Mouse (Mus musculus) megakaryocyte, embryonic 14.5 days (primary cell): ENCODE measurements around the gene Nolc1.

ENCODE experiments used
- FLI1 ChIP-seq: IDR thresholded peaks from 2 replicates; pipeline ENCODE4 v1.6.1; 2012; ENCODE audit warnings: low read length, inconsistent platforms, mixed read lengths
- GATA1 ChIP-seq: IDR thresholded peaks from 3 replicates; pipeline ENCODE4 v1.6.1; 2012; ENCODE audit warnings: mixed read lengths, low read length, inconsistent platforms, borderline replicate concordance

DNA sequence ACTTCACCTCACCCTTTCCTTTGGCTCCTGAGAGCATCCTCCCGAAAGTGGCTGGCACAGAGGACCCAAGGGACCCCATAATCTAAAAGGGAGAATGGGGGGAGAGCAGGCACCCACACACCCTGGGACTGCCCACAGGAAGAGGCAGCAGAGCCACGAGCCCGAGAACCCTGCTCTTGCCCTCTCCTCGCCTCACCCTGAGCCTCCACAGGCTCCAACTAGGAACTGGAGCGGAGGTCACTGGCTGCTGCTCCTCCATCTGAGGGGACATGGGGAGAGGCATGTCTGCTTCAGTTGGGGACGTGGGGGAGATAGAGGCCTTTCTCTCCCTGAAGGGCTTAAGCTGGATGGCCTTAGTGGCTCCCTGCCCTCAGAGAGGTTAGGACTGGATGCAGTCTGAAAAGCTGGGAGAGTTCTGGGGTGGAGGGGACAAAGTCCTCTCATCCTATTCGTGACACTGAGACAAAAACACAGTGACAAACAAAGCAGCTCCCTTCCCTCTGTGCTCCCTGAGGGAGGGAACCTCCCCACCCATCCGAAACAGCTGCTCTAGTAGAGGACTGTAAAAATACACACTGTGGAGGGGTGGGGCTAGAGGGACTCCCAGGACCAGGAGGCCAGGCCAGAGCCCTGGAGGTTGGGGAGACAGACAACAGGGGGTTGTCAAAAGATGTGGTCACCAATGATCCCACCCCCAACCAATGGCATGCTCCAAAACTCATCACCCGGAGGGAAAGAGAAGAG is 43.8 kb upstream of the Nolc1 start:
- TF ChIP-seq GATA1 (no peak), FLI1 (no peak)
